Mouse (Mus musculus) bone marrow macrophage, adult 2 months (primary cell): ENCODE measurements around the gene Mturn. TPM values are rescaled to one million over a fixed set of nuclear protein-coding genes. Genes with fewer than 3 reads are reported as not detected.
A peak's percentile ranks its signal among the peaks of the same experiment; 100 is the strongest.

Experiments used
- H3K27ac ChIP-seq: 2 replicates; pipeline ENCODE4 v1.5.1; 2012; ENCODE audit warnings: low read depth, low read length; ENCODE audit not compliant: insufficient read depth
- H3K4me1 ChIP-seq: 2 replicates; pipeline ENCODE4 v1.6.1; 2012; ENCODE audit warnings: low read length; ENCODE audit not compliant: control insufficient read depth, insufficient read depth
- H3K4me3 ChIP-seq: 2 replicates; pipeline ENCODE4 v1.5.1; 2012; ENCODE audit warnings: mild to moderate bottlenecking, low read length, moderate library complexity; ENCODE audit not compliant: insufficient read depth
- CTCF ChIP-seq: IDR thresholded peaks from 2 replicates; pipeline ENCODE4 v1.5.1; 2012; ENCODE audit warnings: low read depth, mild to moderate bottlenecking, low read length, moderate library complexity
- POLR2A ChIP-seq: IDR thresholded peaks from 2 replicates; pipeline ENCODE4 v1.6.1; 2012; ENCODE audit warnings: mild to moderate bottlenecking, low read depth, low read length, borderline replicate concordance
- polyA plus RNA-seq: library from polyadenylated mRNA; stranded (reverse); fragments of >200 nt; gene quantifications from 2 replicates; pipeline ENCODE4 v1.2.4, GENCODE M21; 2012; ENCODE audit not compliant: missing spikeins, insufficient read depth, insufficient read length

Gene Mturn
- polyA plus RNA-seq, 1 experiment = 10.2 TPM

GRCm38 (mm10) chr6:54726796-54727195, 45.4 kb downstream of the Mturn start:
- Histone ChIP-seq H3K4me1 (peaks cover 44% of the 10 kb centered on the region), H3K27ac (no peak overlapping the region), H3K4me3 (no peak overlapping the region)
- TF ChIP-seq POLR2A (no peak), CTCF (no peak)

- H3K27ac ChIP-seq = no peak overlapping the region
- peaks cover 42% of the 10 kb centered on the region for H3K4me1 ChIP-seq
- TF ChIP-seq CTCF = no peak
- no peak for TF ChIP-seq POLR2A
- H3K4me3 ChIP-seq = no peak overlapping the region
These were observed 46.0 kb downstream of the Mturn start for GRCm38 (mm10) chr6:54727416-54727815.

- TF ChIP-seq POLR2A = no peak
- no peak for TF ChIP-seq CTCF
- Histone ChIP-seq H3K4me3 (no peak overlapping the region), H3K4me1 (peaks cover 45% of the 10 kb centered on the region), H3K27ac (peak overlapping the region; percentile 76)
These were observed 48.2 kb downstream of the Mturn start for GRCm38 (mm10) chr6:54729451-54730105.

- H3K4me3 ChIP-seq = no peak overlapping the region
- no peak overlapping the region for H3K27ac ChIP-seq
- no peak for TF ChIP-seq CTCF
- no peak for TF ChIP-seq POLR2A
- peaks cover 57% of the 10 kb centered on the region for H3K4me1 ChIP-seq
These were observed 50.3 kb downstream of the Mturn start for GRCm38 (mm10) chr6:54731726-54732125.

- no peak for TF ChIP-seq POLR2A
- no peak for TF ChIP-seq CTCF
- H3K27ac ChIP-seq = no peak overlapping the region
- H3K4me1 ChIP-seq = peaks cover 57% of the 10 kb centered on the region
- H3K4me3 ChIP-seq = no peak overlapping the region
These were observed 51.3 kb downstream of the Mturn start for GRCm38 (mm10) chr6:54732721-54733120.

- Histone ChIP-seq H3K27ac (peak overlapping the region; percentile 82), H3K4me1 (peaks cover 44% of the 10 kb centered on the region), H3K4me3 (no peak overlapping the region)
- TF ChIP-seq POLR2A (no peak), CTCF (no peak)
These were observed 54.7 kb downstream of the Mturn start for GRCm38 (mm10) chr6:54736126-54736525.

- Histone ChIP-seq H3K4me3 (no peak overlapping the region), H3K4me1 (peaks cover 40% of the 10 kb centered on the region), H3K27ac (peak overlapping the region; percentile 16)
- TF ChIP-seq POLR2A = no peak
- no peak for TF ChIP-seq CTCF
These were observed 55.8 kb downstream of the Mturn start for GRCm38 (mm10) chr6:54737255-54737654.

- peak overlapping the region; percentile 16; the same call in 1 of the 2 replicates for H3K27ac ChIP-seq
- no peak overlapping the region for H3K4me3 ChIP-seq
- TF ChIP-seq CTCF (no peak), POLR2A (no peak)
- H3K4me1 ChIP-seq = peaks cover 36% of the 10 kb centered on the region
These were observed 56.3 kb downstream of the Mturn start for GRCm38 (mm10) chr6:54737684-54738083.

GRCm38 (mm10) chr6:54749056-54749455, 67.6 kb downstream of the Mturn start:
- no peak overlapping the region for H3K4me3 ChIP-seq
- H3K4me1 ChIP-seq = peaks cover 20% of the 10 kb centered on the region
- no peak overlapping the region for H3K27ac ChIP-seq
- TF ChIP-seq POLR2A (no peak), CTCF (no peak)

- H3K27ac ChIP-seq = no peak overlapping the region
These were observed 70.2 kb downstream of the Mturn start for GRCm38 (mm10) chr6:54751621-54752020.

GRCm38 (mm10) chr6:54752076-54752475, 70.7 kb downstream of the Mturn start:
- TF ChIP-seq CTCF = no peak
- TF ChIP-seq POLR2A = no peak
- Histone ChIP-seq H3K4me1 (peaks cover 20% of the 10 kb centered on the region), H3K4me3 (no peak overlapping the region), H3K27ac (peak overlapping the region; percentile 55)

More at GRCm38 (mm10) chr6:54751621-54752020, 70.2 kb downstream of the Mturn start:
- Histone ChIP-seq H3K4me1 (peaks cover 20% of the 10 kb centered on the region), H3K4me3 (no peak overlapping the region)
- no peak for TF ChIP-seq POLR2A
- TF ChIP-seq CTCF = no peak

Other genes starting within 250 kb of the Mturn start
- gene Scrn1, start 115.1 kb upstream of the Mturn start, polyA plus RNA-seq = not detected in 2 replicates
- 3.9 and 4.9 TPM in 2 replicates for gene Plekha8, start 86.5 kb upstream of the Mturn start, polyA plus RNA-seq
- gene Fkbp14, start 84.3 kb upstream of the Mturn start, polyA plus RNA-seq = 0.72 and 1.5 TPM in 2 replicates
- gene Znrf2, start 135.3 kb downstream of the Mturn start, polyA plus RNA-seq = 104 and 108 TPM in 2 replicates